Mouse (Mus musculus): ENCODE measurements around the gene Lcor. TPM values are rescaled to one million over a fixed set of nuclear protein-coding genes. Genes with fewer than 3 reads are reported as not detected.

The Lcor gene
- polyA plus RNA-seq (2012): 0.16 and 0.24 TPM in 2 replicates

GRCm38 (mm10) chr19:41482190-41482908 lies at the start of gene Lcor:
Gene Lcor (plus strand): TSS chr19:41482637.
- peaks cover 3% of the 10 kb centered on the region for H3K36me3 ChIP-seq (ENCODE audit: control insufficient read depth)
- no peaks in the 10 kb centered on the region for H3K9me3 ChIP-seq (ENCODE audit: control insufficient read depth, low read length)
- TF ChIP-seq TAL1 (IDR thresholded peaks at IDR 0.05; ENCODE audit: low read length) (no peak), GATA1 (IDR thresholded peaks at IDR 0.05; ENCODE audit: low read length) (no peak)
- H3K27me3 ChIP-seq (ENCODE audit: control insufficient read depth): peaks cover 16% of the 10 kb centered on the region
- peak within 1 kb of the TSS; percentile 100 for H3K4me3 ChIP-seq (replicated peaks)
- peaks cover 32% of the 10 kb centered on the region for H3K4me1 ChIP-seq (ENCODE audit: control insufficient read depth)

GRCm38 (mm10) chr19:41435366-41435765 lies 47.1 kb upstream of the Lcor start:
- TF ChIP-seq GATA1 (IDR thresholded peaks at IDR 0.05; ENCODE audit: low read length): no peak
- no peak for TF ChIP-seq TAL1 (IDR thresholded peaks at IDR 0.05; ENCODE audit: low read length)
- no peak overlapping the region for H3K4me3 ChIP-seq (replicated peaks)
- no peaks in the 10 kb centered on the region for H3K9me3 ChIP-seq (ENCODE audit: control insufficient read depth, low read length)
- peaks cover 5% of the 10 kb centered on the region; the same call in 1 of the 2 replicates for H3K4me1 ChIP-seq (ENCODE audit: control insufficient read depth)
- no peaks in the 10 kb centered on the region for H3K36me3 ChIP-seq (ENCODE audit: control insufficient read depth)
- no peaks in the 10 kb centered on the region for H3K27me3 ChIP-seq (ENCODE audit: control insufficient read depth)

- H3K9me3 ChIP-seq (ENCODE audit: control insufficient read depth, low read length): no peaks in the 10 kb centered on the region
- H3K27me3 ChIP-seq (ENCODE audit: control insufficient read depth): peaks cover 10% of the 10 kb centered on the region
- H3K4me3 ChIP-seq (replicated peaks): no peak overlapping the region
- no peak for TF ChIP-seq GATA1 (IDR thresholded peaks at IDR 0.05; ENCODE audit: low read length)
- TF ChIP-seq TAL1 (IDR thresholded peaks at IDR 0.05; ENCODE audit: low read length): no peak
- H3K4me1 ChIP-seq (ENCODE audit: control insufficient read depth): peaks cover 5% of the 10 kb centered on the region; the same call in 1 of the 2 replicates
- no peaks in the 10 kb centered on the region for H3K36me3 ChIP-seq (ENCODE audit: control insufficient read depth)
Measured at GRCm38 (mm10) chr19:41436461-41436860, 46.0 kb upstream of the Lcor start.

GRCm38 (mm10) chr19:41438953-41439352 lies 43.5 kb upstream of the Lcor start:
- Histone ChIP-seq H3K36me3 (ENCODE audit: control insufficient read depth) (no peaks in the 10 kb centered on the region), H3K4me1 (ENCODE audit: control insufficient read depth) (peaks cover 12% of the 10 kb centered on the region), H3K4me3 (replicated peaks) (no peak overlapping the region), H3K27me3 (ENCODE audit: control insufficient read depth) (peaks cover 18% of the 10 kb centered on the region), H3K9me3 (ENCODE audit: control insufficient read depth, low read length) (no peaks in the 10 kb centered on the region)
- TF ChIP-seq TAL1 (IDR thresholded peaks at IDR 0.05; ENCODE audit: low read length) (no peak), GATA1 (IDR thresholded peaks at IDR 0.05; ENCODE audit: low read length) (no peak)

DNA sequence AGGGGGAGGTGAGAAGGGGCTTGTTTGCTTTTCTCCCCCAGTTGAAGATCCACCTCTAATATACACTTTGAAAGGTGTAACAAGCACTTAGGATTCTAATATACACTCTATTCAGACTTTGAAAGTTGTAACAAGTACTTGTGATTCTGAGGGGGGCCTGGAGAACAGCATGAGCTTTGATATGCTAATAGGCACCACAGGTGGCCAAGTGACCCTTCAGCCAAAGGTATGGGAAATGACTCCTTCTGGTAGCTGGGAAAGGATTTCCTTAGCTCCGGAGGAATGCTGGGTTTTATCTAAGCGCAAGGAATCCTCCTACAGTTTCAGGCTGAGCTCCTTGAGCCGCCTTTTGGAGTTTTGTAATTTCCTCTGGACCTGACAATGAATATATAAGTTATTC lies 41.0 kb upstream of the Lcor start:
- no peak for TF ChIP-seq GATA1 (IDR thresholded peaks at IDR 0.05; ENCODE audit: low read length)
- TF ChIP-seq TAL1 (IDR thresholded peaks at IDR 0.05; ENCODE audit: low read length): no peak
- Histone ChIP-seq H3K9me3 (ENCODE audit: control insufficient read depth, low read length) (no peaks in the 10 kb centered on the region), H3K4me1 (ENCODE audit: control insufficient read depth) (peaks cover 30% of the 10 kb centered on the region), H3K4me3 (replicated peaks) (no peak overlapping the region), H3K27me3 (ENCODE audit: control insufficient read depth) (peaks cover 18% of the 10 kb centered on the region), H3K36me3 (ENCODE audit: control insufficient read depth) (no peaks in the 10 kb centered on the region)

GRCm38 (mm10) chr19:41441911-41442607 lies 40.4 kb upstream of the Lcor start:
- Histone ChIP-seq H3K9me3 (ENCODE audit: control insufficient read depth, low read length) (no peaks in the 10 kb centered on the region), H3K4me1 (ENCODE audit: control insufficient read depth) (peaks cover 31% of the 10 kb centered on the region), H3K27me3 (ENCODE audit: control insufficient read depth) (peaks cover 18% of the 10 kb centered on the region), H3K36me3 (ENCODE audit: control insufficient read depth) (no peaks in the 10 kb centered on the region), H3K4me3 (replicated peaks) (peak overlapping the region; percentile 4)
- no peak for TF ChIP-seq TAL1 (IDR thresholded peaks at IDR 0.05; ENCODE audit: low read length)
- TF ChIP-seq GATA1 (IDR thresholded peaks at IDR 0.05; ENCODE audit: low read length): no peak

GRCm38 (mm10) chr19:41442608-41442969 lies 39.8 kb upstream of the Lcor start:
- Histone ChIP-seq H3K4me3 (replicated peaks) (no peak overlapping the region), H3K36me3 (ENCODE audit: control insufficient read depth) (no peaks in the 10 kb centered on the region), H3K27me3 (ENCODE audit: control insufficient read depth) (peaks cover 18% of the 10 kb centered on the region), H3K9me3 (ENCODE audit: control insufficient read depth, low read length) (no peaks in the 10 kb centered on the region), H3K4me1 (ENCODE audit: control insufficient read depth) (peaks cover 33% of the 10 kb centered on the region)
- TF ChIP-seq TAL1 (IDR thresholded peaks at IDR 0.05; ENCODE audit: low read length): no peak

DNA sequence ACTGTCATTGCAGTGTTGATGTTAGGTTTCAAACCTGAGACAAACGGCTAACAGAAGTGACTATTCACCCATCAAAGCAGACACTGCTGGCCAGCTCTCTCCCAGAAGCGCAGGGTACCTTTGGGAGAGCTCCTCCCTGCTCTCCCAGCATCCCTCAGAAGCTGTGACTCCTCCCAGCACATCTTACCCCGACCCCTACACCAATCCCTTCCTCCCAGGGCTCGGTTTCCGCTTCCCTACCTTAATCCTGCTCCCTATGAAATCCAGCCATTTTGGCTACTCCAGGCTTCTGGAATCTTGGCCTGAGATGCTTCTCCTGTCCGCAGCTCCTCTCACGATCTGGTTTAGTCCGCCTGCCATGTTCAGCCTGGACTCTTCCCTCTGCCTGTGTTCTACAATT lies 37.9 kb upstream of the Lcor start:
- no peaks in the 10 kb centered on the region for H3K9me3 ChIP-seq (ENCODE audit: control insufficient read depth, low read length)
- no peak overlapping the region for H3K4me3 ChIP-seq (replicated peaks)
- H3K27me3 ChIP-seq (ENCODE audit: control insufficient read depth): peaks cover 18% of the 10 kb centered on the region
- TF ChIP-seq GATA1 (IDR thresholded peaks at IDR 0.05; ENCODE audit: low read length) (no peak), TAL1 (IDR thresholded peaks at IDR 0.05; ENCODE audit: low read length) (no peak)
- peaks cover 33% of the 10 kb centered on the region for H3K4me1 ChIP-seq (ENCODE audit: control insufficient read depth)
- H3K36me3 ChIP-seq (ENCODE audit: control insufficient read depth): no peaks in the 10 kb centered on the region

DNA sequence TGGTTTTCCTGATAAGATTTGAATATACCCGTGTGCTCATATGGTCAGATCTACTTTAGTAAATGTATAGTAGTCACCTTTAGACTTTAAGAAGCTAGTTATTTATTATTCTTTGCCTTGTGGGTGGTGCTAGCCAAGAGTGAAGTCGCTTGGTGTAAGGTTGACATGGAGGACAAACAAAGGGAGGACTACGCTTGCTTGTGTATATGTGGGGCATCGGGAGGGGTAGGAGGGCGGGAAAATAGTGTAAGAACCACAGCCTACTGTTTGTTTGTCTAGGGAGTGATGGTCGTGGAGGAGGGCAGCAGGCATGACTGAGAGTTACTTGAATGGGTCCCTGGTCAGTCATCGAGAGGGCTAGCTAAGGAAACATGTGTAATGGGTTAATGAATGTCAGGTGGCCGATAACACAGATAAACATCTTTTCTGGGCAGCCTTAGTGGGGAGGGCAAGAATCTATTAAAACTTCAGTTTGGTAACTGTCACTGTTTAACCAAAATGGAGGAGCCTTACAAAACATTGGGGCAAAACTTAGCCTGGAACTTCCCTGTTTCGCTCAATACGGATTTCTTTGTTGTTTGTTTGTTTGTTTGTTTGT lies 37.3 kb upstream of the Lcor start:
- Histone ChIP-seq H3K4me3 (replicated peaks) (no peak overlapping the region), H3K27me3 (ENCODE audit: control insufficient read depth) (peaks cover 18% of the 10 kb centered on the region), H3K4me1 (ENCODE audit: control insufficient read depth) (peaks cover 35% of the 10 kb centered on the region), H3K9me3 (ENCODE audit: control insufficient read depth, low read length) (no peaks in the 10 kb centered on the region), H3K36me3 (ENCODE audit: control insufficient read depth) (no peaks in the 10 kb centered on the region)
- TF ChIP-seq TAL1 (IDR thresholded peaks at IDR 0.05; ENCODE audit: low read length): no peak
- no peak for TF ChIP-seq GATA1 (IDR thresholded peaks at IDR 0.05; ENCODE audit: low read length)
